Mouse (Mus musculus) ES-Bruce4 (cell line): ENCODE data around the gene Ndufs6.

Experiments used
- CTCF ChIP-seq: IDR thresholded peaks from one replicate; pipeline ENCODE4 v1.8.1; 2011; ENCODE audit warnings: low read depth, low read length
- EP300 ChIP-seq: IDR thresholded peaks from 2 replicates; pipeline ENCODE4 v1.6.1; 2011; ENCODE audit warnings: low read depth, low read length; ENCODE audit not compliant: insufficient read depth
- POLR2A ChIP-seq: IDR thresholded peaks from one replicate; pipeline ENCODE4 v1.8.1; 2011; ENCODE audit warnings: low read length; ENCODE audit not compliant: insufficient read depth

DNA sequence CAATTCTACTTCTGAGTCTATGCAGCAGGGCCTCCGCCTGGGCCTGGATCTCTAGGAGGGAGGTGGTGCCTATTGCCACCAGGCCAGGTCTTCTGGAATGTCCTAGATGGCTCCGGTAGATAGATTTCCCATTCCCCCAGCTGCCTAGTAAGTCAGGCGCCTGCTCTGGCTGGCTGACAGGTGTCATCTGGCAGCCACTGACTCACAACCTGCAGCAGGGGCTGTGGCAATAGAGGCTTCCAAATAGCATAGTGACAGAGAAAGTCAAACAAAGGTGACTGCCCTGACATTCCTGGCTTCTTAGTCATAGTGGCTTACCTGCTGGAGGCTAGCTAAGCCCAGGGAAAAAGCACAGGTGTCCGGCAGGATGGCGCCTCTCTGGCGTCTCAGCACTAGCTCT lies 38.1 kb downstream of the Ndufs6 start:
- TF ChIP-seq CTCF (no peak), EP300 (no peak), POLR2A (no peak)
